Comparison of ENCODE assay signal across 17 mouse cellular contexts in the genomic region with DNA sequence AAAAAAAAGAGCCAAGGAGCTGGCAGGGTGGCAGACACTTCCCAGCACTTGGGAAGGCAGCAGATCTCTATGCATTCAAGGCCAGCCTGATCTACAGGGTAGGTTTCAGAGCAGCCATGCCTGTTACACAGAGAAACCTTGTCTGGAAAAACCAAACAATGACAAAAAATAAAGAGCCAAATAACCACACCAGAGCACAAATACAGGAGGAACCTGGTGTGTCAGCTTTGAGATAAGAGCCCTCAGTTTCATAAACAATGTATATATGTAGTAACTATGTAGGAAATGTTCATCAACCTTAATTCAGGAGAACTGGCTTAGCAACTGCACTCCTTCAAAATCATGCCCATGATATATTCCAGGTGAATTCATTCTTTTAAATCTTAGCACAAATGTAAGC.
"Had no signal": no experiment of that assay in that cellular context is flagged by ENCODE, and none has a peak within 500 bp of the region (broad histone marks: within the 10 kb centered on the region; RNA-seq: fewer than 3 reads in every experiment).

No protein-coding gene starts in this region.

- H3K27ac ChIP-seq: liver, embryonic 14.5 days; macrophage; midbrain, embryonic 13.5 days; midbrain, embryonic 15.5 days; neural tube, embryonic 13.5 days; neural tube, embryonic 15.5 days; stomach, embryonic 15.5 days; stomach, postnatal 0 days had no signal

- H3K9ac ChIP-seq: liver, embryonic 14.5 days; midbrain, embryonic 13.5 days; midbrain, embryonic 15.5 days; neural tube, embryonic 13.5 days; neural tube, embryonic 15.5 days; stomach, embryonic 15.5 days had no signal

- H3K4me3 ChIP-seq: megakaryocyte, embryonic 14.5 days; midbrain, embryonic 13.5 days; midbrain, embryonic 15.5 days; myocyte; neural tube, embryonic 13.5 days; neural tube, embryonic 15.5 days; stomach, embryonic 15.5 days had no signal

- H3K9me3 ChIP-seq: megakaryocyte, embryonic 14.5 days; midbrain, embryonic 13.5 days; midbrain, embryonic 15.5 days; neural tube, embryonic 13.5 days; neural tube, embryonic 15.5 days; stomach, embryonic 15.5 days had no signal

- H3K4me1 ChIP-seq: stomach, embryonic 15.5 days had no signal

- ATAC-seq: midbrain, embryonic 13.5 days; midbrain, embryonic 15.5 days had no signal

- H3K4me2 ChIP-seq: midbrain, embryonic 11.5 days; midbrain, embryonic 13.5 days; midbrain, embryonic 15.5 days; neural tube, embryonic 13.5 days; neural tube, embryonic 15.5 days; stomach, embryonic 15.5 days had no signal

- DNase-seq: lung, adult 2 months; lung, postnatal 10 days; right cerebral cortex, postnatal 14 days; thymus, adult 2 months; thymus, postnatal 25 days; thymus, postnatal 4 days had no signal

- H3K27me3 ChIP-seq: megakaryocyte, embryonic 14.5 days; midbrain, embryonic 13.5 days; midbrain, embryonic 15.5 days; neural tube, embryonic 13.5 days; neural tube, embryonic 15.5 days; stomach, embryonic 15.5 days had no signal
